Mouse (Mus musculus): ENCODE results near the gene M1ap.

GRCm38 (mm10) chr6:83040601-83041000, 93.9 kb downstream of the M1ap start:
- no peak for TF ChIP-seq GATA1 (IDR thresholded peaks at IDR 0.05; ENCODE audit: borderline replicate concordance, low read length)
- no peak for TF ChIP-seq FLI1 (IDR thresholded peaks at IDR 0.05; ENCODE audit: low read length)
